Mouse (Mus musculus): ENCODE results near the gene Ifnz. TPM values are rescaled to one million over a fixed set of nuclear protein-coding genes. Genes with fewer than 3 reads are reported as not detected.
A peak's percentile ranks its signal among the peaks of the same experiment; 100 is the strongest.
"Not testable (repeated sequence)": the region's sequence is repeated elsewhere in the genome, so short reads cannot be mapped to it uniquely, and the experiment has no call there.

Gene Ifnz
- polyA plus RNA-seq, 1 experiment from 2014 or later: not detected

- H3K4me2 ChIP-seq (ENCODE audit: low read length): peak overlapping the region; percentile 74
- H3K4me1 ChIP-seq (ENCODE audit: control insufficient read depth, insufficient read depth, low read length); H3K9me3 ChIP-seq (replicated peaks; ENCODE audit: control insufficient read depth, low read length, poor library complexity, severe bottlenecking); H3K27me3 ChIP-seq (ENCODE audit: control insufficient read depth, insufficient read depth, low read depth, low read length); H3K36me3 ChIP-seq (ENCODE audit: control insufficient read depth, insufficient read depth, low read length): not testable (repeated sequence)
- peak overlapping the region; percentile 55; the same call in 1 of the 2 replicates for H3K27ac ChIP-seq (ENCODE audit: low read length)
- 0% methylated on average over 21 of the region's 21 CpGs for WGBS
- peak overlapping the region; percentile 45; the same call in 1 of the 2 replicates for H3K9ac ChIP-seq (ENCODE audit: low read depth, low read length)
- H3K4me3 ChIP-seq (ENCODE audit: low read depth, low read length): peak overlapping the region; percentile 41
- ATAC-seq: peak; percentile 100
These were observed 24.3 kb upstream of the Ifnz start for GRCm38 (mm10) chr4:88757628-88758031.

- not testable (repeated sequence) for ATAC-seq; H3K9ac ChIP-seq (ENCODE audit: low read depth, low read length); H3K4me1 ChIP-seq (ENCODE audit: control insufficient read depth, insufficient read depth, low read length); H3K4me3 ChIP-seq (ENCODE audit: low read depth, low read length); H3K4me2 ChIP-seq (ENCODE audit: low read length); H3K9me3 ChIP-seq (replicated peaks; ENCODE audit: control insufficient read depth, low read length, poor library complexity, severe bottlenecking); H3K27ac ChIP-seq (ENCODE audit: low read length); H3K27me3 ChIP-seq (ENCODE audit: control insufficient read depth, insufficient read depth, low read depth, low read length); H3K36me3 ChIP-seq (ENCODE audit: control insufficient read depth, insufficient read depth, low read length)
- WGBS: 90% methylated on average over 9 of the region's 9 CpGs
These were observed 23.2 kb upstream of the Ifnz start for GRCm38 (mm10) chr4:88758751-88759150.

DNA sequence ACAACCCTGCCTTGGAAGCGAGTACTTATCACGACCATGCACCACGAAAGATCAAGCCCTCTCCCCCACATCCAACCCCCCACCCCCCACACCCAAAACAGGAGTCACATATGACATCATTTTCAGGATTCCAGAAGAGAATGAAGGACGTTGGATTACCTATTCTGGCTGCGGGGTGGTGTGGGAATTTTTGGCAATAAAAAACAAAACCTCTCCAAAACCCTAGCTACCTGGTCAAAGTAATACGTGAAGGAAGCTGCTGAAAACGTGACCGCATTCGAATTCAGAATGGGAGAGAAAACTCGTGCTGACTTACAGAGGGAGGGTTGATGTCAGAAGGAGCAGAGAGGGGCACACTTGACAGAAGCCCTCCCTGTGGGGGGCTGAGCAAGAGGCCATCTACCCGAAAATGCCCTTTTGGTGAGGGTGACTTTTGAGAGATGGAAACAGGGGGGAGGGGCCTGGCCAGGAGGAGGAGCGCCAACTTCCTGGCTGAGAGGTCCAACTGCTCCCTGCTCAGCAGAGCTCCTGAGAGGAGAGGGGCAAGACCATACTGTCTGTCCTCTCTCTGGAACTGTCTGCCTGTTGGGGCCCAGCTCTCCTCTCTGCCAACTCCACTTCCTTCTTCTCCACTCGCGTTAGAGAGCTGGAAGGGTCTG, 22.2 kb upstream of the Ifnz start, which contains the start of gene Gm13283:
Gm13283 (plus strand) TSS at position 510 of the 659 bp plus-strand sequence.
- not testable (repeated sequence) for H3K27ac ChIP-seq (ENCODE audit: low read length); ATAC-seq; H3K36me3 ChIP-seq (ENCODE audit: control insufficient read depth, insufficient read depth, low read length); H3K4me1 ChIP-seq (ENCODE audit: control insufficient read depth, insufficient read depth, low read length); H3K27me3 ChIP-seq (ENCODE audit: control insufficient read depth, insufficient read depth, low read depth, low read length); H3K9ac ChIP-seq (ENCODE audit: low read depth, low read length); H3K9me3 ChIP-seq (replicated peaks; ENCODE audit: control insufficient read depth, low read length, poor library complexity, severe bottlenecking)
- H3K4me3 ChIP-seq (ENCODE audit: low read depth, low read length): peak within 1 kb of the TSS; percentile 32
- WGBS: 36% methylated on average over 6 of the region's 14 CpGs
- H3K4me2 ChIP-seq (ENCODE audit: low read length): peak within 1 kb of the TSS; percentile 60

DNA sequence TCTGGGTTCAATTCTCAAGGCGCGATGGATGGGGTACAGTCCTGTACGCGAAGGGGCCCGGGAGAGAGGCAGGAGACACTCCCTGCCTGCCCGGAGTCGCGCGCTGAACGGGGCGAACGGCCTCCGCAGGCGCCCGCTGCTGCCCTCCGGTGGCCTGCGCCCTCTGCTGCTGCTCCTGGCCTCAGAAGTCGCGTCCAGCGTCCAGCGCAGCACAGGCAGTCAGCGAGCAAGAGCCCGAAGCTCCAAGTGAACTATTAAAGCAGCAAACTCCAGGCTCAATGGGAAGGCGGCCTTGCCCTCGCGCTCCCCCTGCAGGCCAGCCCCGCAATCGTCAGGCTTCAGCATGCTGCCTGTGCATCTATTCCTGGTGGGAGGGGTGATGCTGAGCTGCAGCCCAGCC, 21.5 kb upstream of the Ifnz start:
- H3K9me3 ChIP-seq (replicated peaks; ENCODE audit: control insufficient read depth, low read length, poor library complexity, severe bottlenecking); H3K27ac ChIP-seq (ENCODE audit: low read length); H3K9ac ChIP-seq (ENCODE audit: low read depth, low read length); H3K36me3 ChIP-seq (ENCODE audit: control insufficient read depth, insufficient read depth, low read length); ATAC-seq; H3K27me3 ChIP-seq (ENCODE audit: control insufficient read depth, insufficient read depth, low read depth, low read length); H3K4me1 ChIP-seq (ENCODE audit: control insufficient read depth, insufficient read depth, low read length): not testable (repeated sequence)
- 0% methylated on average over 12 of the region's 28 CpGs for WGBS
- Histone ChIP-seq H3K4me2 (ENCODE audit: low read length) (peak overlapping the region; percentile 60), H3K4me3 (ENCODE audit: low read depth, low read length) (peak overlapping the region; percentile 32)

GRCm38 (mm10) chr4:88761776-88762175, 20.2 kb upstream of the Ifnz start:
- not testable (repeated sequence) for H3K27me3 ChIP-seq (ENCODE audit: control insufficient read depth, insufficient read depth, low read depth, low read length); H3K4me2 ChIP-seq (ENCODE audit: low read length); H3K27ac ChIP-seq (ENCODE audit: low read length); H3K9me3 ChIP-seq (replicated peaks; ENCODE audit: control insufficient read depth, low read length, poor library complexity, severe bottlenecking); ATAC-seq; H3K9ac ChIP-seq (ENCODE audit: low read depth, low read length); H3K36me3 ChIP-seq (ENCODE audit: control insufficient read depth, insufficient read depth, low read length); H3K4me1 ChIP-seq (ENCODE audit: control insufficient read depth, insufficient read depth, low read length); H3K4me3 ChIP-seq (ENCODE audit: low read depth, low read length)
- 65% methylated on average over 6 of the region's 8 CpGs for WGBS

DNA sequence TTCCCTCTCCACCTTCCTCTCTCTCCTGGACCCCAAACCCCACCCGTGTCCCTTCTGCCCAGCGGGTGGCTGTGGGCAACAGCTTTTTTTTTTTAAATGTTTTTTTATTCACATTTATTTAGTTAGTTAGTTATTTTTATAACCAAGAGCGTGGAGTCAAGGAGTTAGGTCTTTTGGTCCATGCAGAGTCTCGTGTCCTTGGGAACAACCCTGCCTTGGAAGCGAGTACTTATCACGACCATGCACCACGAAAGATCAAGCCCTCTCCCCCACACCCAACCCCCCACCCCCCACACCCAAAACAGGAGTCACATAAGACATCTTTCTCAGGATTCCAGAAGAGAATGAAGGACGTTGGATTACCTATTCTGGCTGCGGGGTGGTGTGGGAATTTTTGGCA, 19.6 kb upstream of the Ifnz start:
- not testable (repeated sequence) for H3K27ac ChIP-seq (ENCODE audit: low read length); H3K9me3 ChIP-seq (replicated peaks; ENCODE audit: control insufficient read depth, low read length, poor library complexity, severe bottlenecking); H3K4me3 ChIP-seq (ENCODE audit: low read depth, low read length); H3K27me3 ChIP-seq (ENCODE audit: control insufficient read depth, insufficient read depth, low read depth, low read length); H3K36me3 ChIP-seq (ENCODE audit: control insufficient read depth, insufficient read depth, low read length); H3K4me1 ChIP-seq (ENCODE audit: control insufficient read depth, insufficient read depth, low read length); H3K9ac ChIP-seq (ENCODE audit: low read depth, low read length); H3K4me2 ChIP-seq (ENCODE audit: low read length); ATAC-seq
- 59% methylated on average over 7 of the region's 9 CpGs for WGBS

- H3K4me1 ChIP-seq (ENCODE audit: control insufficient read depth, insufficient read depth, low read length); H3K9me3 ChIP-seq (replicated peaks; ENCODE audit: control insufficient read depth, low read length, poor library complexity, severe bottlenecking); H3K27ac ChIP-seq (ENCODE audit: low read length); H3K27me3 ChIP-seq (ENCODE audit: control insufficient read depth, insufficient read depth, low read depth, low read length); ATAC-seq; H3K9ac ChIP-seq (ENCODE audit: low read depth, low read length); H3K36me3 ChIP-seq (ENCODE audit: control insufficient read depth, insufficient read depth, low read length): not testable (repeated sequence)
- 5% methylated on average over 21 of the region's 42 CpGs for WGBS
- H3K4me2 ChIP-seq (ENCODE audit: low read length): peak overlapping the region; percentile 60
- peak overlapping the region; percentile 34 for H3K4me3 ChIP-seq (ENCODE audit: low read depth, low read length)
These were observed 18.4 kb upstream of the Ifnz start for GRCm38 (mm10) chr4:88763384-88764018.

GRCm38 (mm10) chr4:88773534-88773933, 8.4 kb upstream of the Ifnz start, which contains the start of gene Gm13290:
TSS of gene Gm13290 (plus strand) at chr4:88773834.
- H3K36me3 ChIP-seq (ENCODE audit: control insufficient read depth, insufficient read depth, low read length); H3K9ac ChIP-seq (ENCODE audit: low read depth, low read length); H3K9me3 ChIP-seq (replicated peaks; ENCODE audit: control insufficient read depth, low read length, poor library complexity, severe bottlenecking); H3K27me3 ChIP-seq (ENCODE audit: control insufficient read depth, insufficient read depth, low read depth, low read length); H3K4me1 ChIP-seq (ENCODE audit: control insufficient read depth, insufficient read depth, low read length); ATAC-seq; H3K27ac ChIP-seq (ENCODE audit: low read length); H3K4me3 ChIP-seq (ENCODE audit: low read depth, low read length); H3K4me2 ChIP-seq (ENCODE audit: low read length): not testable (repeated sequence)
- WGBS: no CpG with 5 or more reads among the region's 32 CpGs

- not testable (repeated sequence) for H3K27me3 ChIP-seq (ENCODE audit: control insufficient read depth, insufficient read depth, low read depth, low read length); ATAC-seq; H3K4me3 ChIP-seq (ENCODE audit: low read depth, low read length); H3K4me1 ChIP-seq (ENCODE audit: control insufficient read depth, insufficient read depth, low read length); H3K27ac ChIP-seq (ENCODE audit: low read length); H3K4me2 ChIP-seq (ENCODE audit: low read length); H3K36me3 ChIP-seq (ENCODE audit: control insufficient read depth, insufficient read depth, low read length); H3K9ac ChIP-seq (ENCODE audit: low read depth, low read length); H3K9me3 ChIP-seq (replicated peaks; ENCODE audit: control insufficient read depth, low read length, poor library complexity, severe bottlenecking)
- no CpG with 5 or more reads among the region's 29 CpGs for WGBS
These were observed 5.3 kb upstream of the Ifnz start, which contains the start of gene Gm13289 for GRCm38 (mm10) chr4:88776622-88777021. TSS of gene Gm13289 (plus strand) at chr4:88776922.

All from midbrain, embryonic 16.5 days (tissue).